Mouse (Mus musculus): ENCODE data around the gene Frg2f1. TPM values are rescaled to one million over a fixed set of nuclear protein-coding genes. Genes with fewer than 3 reads are reported as not detected.

Frg2f1 gene
- 2.3 TPM for polyA plus RNA-seq (2015; fragmentation: Illumina TruSeq; extraction: RNeasy Lipid Tissue Mini Kit (QIAGEN cat#74804); ENCODE audit: insufficient read depth, low read depth, low replicate concordance)

GRCm38 (mm10) chr4:119539031-119539824 is at the start of gene Frg2f1:
Gene Frg2f1, minus strand, starts transcription at chr4:119539529.

GRCm38 (mm10) chr4:119536615-119537014 is 2.7 kb downstream of the Frg2f1 start, which contains the start of gene Foxj3:
Gene Foxj3, plus strand, starts transcription at chr4:119537004.

GRCm38 (mm10) chr4:119492291-119492932 is 46.9 kb downstream of the Frg2f1 start, which contains the start of gene Rimkla:
Gene Rimkla, minus strand, starts transcription at chr4:119492628.

Other genes with a start within 250 kb of the Frg2f1 start
- gene Ybx1, start 244.9 kb downstream of the Frg2f1 start, polyA plus RNA-seq (2015; fragmentation: Illumina TruSeq; extraction: RNeasy Lipid Tissue Mini Kit (QIAGEN cat#74804); ENCODE audit: insufficient read depth, low read depth, low replicate concordance), result 82.7 TPM
- 6.9 TPM for gene Ppih, start 219.0 kb downstream of the Frg2f1 start, polyA plus RNA-seq (2015; fragmentation: Illumina TruSeq; extraction: RNeasy Lipid Tissue Mini Kit (QIAGEN cat#74804); ENCODE audit: insufficient read depth, low read depth, low replicate concordance)
- gene Ccdc30, start 124.0 kb downstream of the Frg2f1 start, polyA plus RNA-seq (2015; fragmentation: Illumina TruSeq; extraction: RNeasy Lipid Tissue Mini Kit (QIAGEN cat#74804); ENCODE audit: insufficient read depth, low read depth, low replicate concordance), result 1.5 TPM
- gene Ppcs, start 117.1 kb downstream of the Frg2f1 start, polyA plus RNA-seq (2015; fragmentation: Illumina TruSeq; extraction: RNeasy Lipid Tissue Mini Kit (QIAGEN cat#74804); ENCODE audit: insufficient read depth, low read depth, low replicate concordance), result 3.3 TPM
- gene Zmynd12, start 116.7 kb downstream of the Frg2f1 start, polyA plus RNA-seq (2015; fragmentation: Illumina TruSeq; extraction: RNeasy Lipid Tissue Mini Kit (QIAGEN cat#74804); ENCODE audit: insufficient read depth, low read depth, low replicate concordance), result not detected
- 0.31 TPM for gene Rimkla, start 46.9 kb downstream of the Frg2f1 start, polyA plus RNA-seq (2015; fragmentation: Illumina TruSeq; extraction: RNeasy Lipid Tissue Mini Kit (QIAGEN cat#74804); ENCODE audit: insufficient read depth, low read depth, low replicate concordance)
- gene Foxj3, start 2.5 kb downstream of the Frg2f1 start, polyA plus RNA-seq (2015; fragmentation: Illumina TruSeq; extraction: RNeasy Lipid Tissue Mini Kit (QIAGEN cat#74804); ENCODE audit: insufficient read depth, low read depth, low replicate concordance), result 5.0 TPM
- gene Guca2a, start 98.2 kb upstream of the Frg2f1 start, polyA plus RNA-seq (2015; fragmentation: Illumina TruSeq; extraction: RNeasy Lipid Tissue Mini Kit (QIAGEN cat#74804); ENCODE audit: insufficient read depth, low read depth, low replicate concordance), result not detected
- gene Guca2b, start 119.4 kb upstream of the Frg2f1 start, polyA plus RNA-seq (2015; fragmentation: Illumina TruSeq; extraction: RNeasy Lipid Tissue Mini Kit (QIAGEN cat#74804); ENCODE audit: insufficient read depth, low read depth, low replicate concordance), result not detected
- 8.5 TPM for gene Hivep3, start 194.3 kb upstream of the Frg2f1 start, polyA plus RNA-seq (2015; fragmentation: Illumina TruSeq; extraction: RNeasy Lipid Tissue Mini Kit (QIAGEN cat#74804); ENCODE audit: insufficient read depth, low read depth, low replicate concordance)